Mouse (Mus musculus) CD4-positive helper T cell, adult 2 months (primary cell): ENCODE results near the gene Map7d1.

Experiments
- DNase-seq: peaks from one replicate; pipeline ENCODE4 v3.0.0-alpha.2; 2012; ENCODE audit warnings: low read depth, missing footprints, low spot score

The Map7d1 gene

DNA sequence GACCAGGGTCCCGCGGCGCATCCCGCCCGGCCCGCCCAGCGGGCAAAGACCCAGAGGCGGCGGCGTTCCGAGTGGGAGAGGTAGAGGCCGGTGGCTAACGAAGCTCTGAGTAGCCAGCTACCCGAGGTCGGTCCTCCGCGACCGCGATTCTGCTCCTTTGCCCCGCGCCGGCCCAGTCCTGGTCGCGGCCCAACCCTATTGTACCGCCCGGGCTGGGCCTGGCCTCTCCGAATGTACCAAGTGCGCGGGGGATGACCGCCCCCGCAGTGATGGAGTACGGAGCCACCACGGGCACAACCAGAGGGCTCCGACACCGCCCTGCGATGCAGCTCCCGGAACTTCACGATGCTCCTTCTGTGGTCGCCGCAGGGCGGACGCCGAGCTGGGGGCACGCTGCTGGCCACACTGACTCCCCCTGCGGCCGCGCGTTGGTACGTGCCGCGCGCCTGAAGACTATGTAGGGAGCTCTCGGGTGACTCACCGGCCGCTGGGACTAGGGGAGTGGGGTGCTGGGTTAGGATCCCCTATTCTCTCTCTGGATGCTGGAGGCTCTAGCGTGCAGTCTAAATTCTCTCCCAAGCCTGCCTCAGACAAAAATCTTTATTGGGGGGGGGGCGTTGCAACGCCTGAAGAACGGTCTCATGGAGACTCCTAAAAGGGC lies at the start of gene Map7d1:
Map7d1 (minus strand) TSS at position 213 of the 661 bp plus-strand sequence.
- peak; percentile 92 for DNase-seq

DNA sequence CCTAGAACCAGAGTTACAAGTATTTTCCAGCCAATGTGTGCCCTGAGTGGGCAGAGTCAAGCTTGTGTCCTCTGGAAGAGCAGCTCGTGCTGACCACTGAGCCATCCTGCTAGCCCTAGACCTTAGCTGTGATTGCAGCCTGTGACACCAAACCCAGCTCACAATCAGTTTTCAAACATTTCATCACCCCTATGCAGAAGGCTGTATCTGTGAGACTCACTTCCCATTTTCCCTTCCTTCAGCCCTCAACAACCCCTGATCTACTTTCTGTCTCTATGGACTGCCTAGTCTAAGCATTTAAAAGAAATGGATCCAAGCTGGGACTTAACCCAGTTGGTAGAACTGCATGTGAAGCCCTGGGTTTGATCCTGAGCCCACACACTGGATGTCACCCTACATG lies 49.3 kb upstream of the Map7d1 start:
- DNase-seq = no peak

DNA sequence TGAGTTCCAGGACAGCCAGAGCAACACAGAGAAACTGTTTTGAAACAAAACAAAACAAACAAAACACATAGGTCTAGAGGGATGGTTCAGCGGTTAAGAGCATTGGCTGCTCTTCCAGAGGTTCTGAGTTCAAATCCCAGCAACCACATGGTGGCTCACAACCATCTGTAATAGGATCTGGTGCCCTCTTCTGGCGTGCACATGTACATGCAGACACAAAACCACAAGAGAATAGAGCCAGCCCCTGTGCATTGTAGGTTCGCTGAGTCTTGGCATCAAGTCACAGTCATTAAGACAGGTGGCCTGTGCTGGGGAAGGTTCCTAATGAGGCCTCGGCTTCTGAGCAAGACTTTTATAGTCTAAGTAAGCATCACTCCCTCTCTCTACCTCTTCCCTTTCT lies 47.7 kb upstream of the Map7d1 start:
- no peak for DNase-seq

DNA sequence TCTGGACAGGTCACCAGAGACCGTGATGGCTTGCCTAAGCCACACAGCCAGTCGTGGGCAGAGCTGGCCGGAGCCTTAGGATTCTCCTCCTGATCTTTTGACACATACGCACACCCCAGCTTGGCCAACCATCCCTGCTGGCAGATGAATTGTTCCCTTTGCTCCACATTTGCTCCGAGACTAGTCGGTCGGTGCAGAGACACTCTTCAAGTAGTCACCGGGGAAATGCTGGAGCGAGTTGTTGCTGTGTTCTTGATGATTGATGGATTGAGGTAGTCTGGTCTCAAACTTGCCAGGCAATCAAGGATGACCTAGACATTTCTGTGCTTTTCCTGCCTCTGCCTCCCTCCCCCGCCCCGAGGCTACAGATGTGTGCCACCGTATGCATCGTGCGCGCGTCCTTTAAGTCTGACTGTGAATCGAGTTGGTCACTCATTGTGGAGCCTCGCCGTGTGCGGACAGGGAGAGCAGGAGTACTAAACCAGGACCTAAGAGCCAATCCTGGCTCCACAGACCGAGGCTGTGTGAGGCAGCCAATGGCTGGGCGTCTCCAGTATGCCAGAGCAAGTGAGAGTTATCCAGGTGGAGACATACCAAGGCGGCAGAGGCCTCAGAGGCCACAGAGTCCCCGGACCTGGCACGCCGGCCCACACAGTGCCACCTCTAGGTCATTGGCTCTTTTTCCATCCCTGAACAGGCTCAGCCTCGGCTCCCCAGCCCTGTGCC lies 45.6 kb upstream of the Map7d1 start:
- no peak for DNase-seq

DNA sequence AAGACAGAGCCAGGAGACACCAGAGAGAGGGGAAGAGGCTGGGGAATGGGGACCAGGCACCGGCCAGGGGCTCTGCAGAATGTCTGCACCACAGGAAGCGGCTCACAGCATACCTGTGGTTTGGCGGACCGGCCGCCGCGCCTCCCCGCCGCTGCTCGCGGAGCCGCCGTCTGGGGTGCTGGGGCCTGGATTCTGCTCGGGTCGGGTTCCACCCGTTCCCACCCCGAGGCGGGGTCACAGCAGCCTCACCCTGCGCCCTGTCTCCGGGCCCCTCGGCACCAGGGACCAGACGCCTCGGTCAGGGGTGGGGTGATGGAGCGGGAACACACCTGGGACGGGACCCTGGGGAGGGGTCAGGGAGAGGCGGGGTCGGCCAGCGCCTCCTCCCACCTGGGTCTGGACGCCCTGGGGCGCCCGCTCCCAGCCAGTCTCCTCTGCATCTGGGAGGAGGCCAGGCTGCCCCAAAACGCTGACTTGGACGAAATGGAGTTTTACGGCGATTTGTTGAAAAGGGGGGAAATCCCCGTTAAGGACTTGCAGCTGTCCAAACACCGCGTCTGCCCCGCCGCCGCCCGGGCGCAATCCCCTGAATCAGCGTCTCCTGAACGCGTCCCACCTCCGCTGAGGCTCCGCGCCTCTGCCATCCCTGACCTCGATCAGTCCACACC lies 44.9 kb upstream of the Map7d1 start:
- DNase-seq = peak; percentile 49

DNA sequence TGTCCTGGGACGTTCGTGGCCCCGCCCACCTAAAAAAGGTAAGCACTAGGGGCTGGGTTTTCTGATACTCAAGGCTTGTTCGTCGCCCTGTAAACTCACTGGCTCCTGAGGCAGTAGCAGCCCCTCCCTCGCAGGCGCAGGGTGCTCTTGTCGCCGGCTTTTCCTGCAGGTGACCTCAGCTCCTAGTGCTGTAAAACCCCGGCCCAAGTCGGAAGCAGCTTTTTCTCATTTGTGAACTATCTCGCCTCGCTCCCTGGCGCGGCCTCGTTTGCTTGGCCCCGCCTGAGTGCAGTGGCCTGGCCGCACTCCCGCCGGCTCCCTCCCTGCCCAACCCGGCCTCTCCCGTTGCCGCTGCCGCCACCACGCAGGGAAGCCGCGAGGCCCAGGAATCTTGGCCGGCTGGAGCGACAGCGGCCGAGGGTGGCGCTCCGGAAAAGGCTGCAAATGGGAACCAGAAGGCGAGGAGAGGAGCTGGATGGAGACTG lies 40.5 kb upstream of the Map7d1 start:
- DNase-seq = peak; percentile 42

DNA sequence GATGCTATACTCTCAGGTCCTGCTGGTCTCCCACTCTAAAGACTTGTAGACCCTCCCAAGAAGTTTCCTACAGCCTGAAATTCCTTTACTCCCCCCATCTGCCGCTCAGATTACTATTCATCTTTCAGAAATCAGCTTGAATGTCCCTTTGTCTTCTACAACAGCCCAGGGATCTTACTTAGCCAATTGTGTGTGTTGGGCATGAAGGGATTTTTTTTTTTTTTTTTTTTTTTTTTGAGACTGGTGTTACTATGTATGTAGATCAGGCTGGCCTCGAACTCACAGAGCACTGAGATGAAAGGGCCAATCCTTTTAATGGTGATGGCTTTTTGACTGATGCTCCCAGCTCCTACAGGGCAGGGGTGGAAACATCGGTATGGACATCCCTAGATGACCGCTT lies 39.8 kb upstream of the Map7d1 start:
- no peak for DNase-seq

DNA sequence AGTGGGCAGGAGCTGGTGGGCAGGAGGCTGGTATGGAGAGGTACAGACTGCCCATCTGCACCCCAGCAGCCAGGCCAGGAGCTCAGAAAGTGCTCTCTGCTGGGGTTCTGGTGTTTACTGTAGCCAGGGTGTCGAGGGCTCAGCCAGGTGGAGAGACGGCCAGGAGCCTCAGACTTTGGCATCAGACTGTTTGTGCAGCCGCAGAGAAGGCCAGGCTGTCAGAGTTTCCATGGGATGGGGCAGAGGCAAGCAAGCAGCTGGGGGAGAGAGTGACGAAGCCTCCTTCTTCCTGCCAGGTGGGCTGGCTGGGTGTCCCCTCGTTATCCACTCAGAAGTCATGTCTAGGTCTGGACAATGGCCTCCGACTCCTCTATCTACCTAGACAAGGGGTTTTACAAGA lies 39.0 kb upstream of the Map7d1 start:
- no peak for DNase-seq

DNA sequence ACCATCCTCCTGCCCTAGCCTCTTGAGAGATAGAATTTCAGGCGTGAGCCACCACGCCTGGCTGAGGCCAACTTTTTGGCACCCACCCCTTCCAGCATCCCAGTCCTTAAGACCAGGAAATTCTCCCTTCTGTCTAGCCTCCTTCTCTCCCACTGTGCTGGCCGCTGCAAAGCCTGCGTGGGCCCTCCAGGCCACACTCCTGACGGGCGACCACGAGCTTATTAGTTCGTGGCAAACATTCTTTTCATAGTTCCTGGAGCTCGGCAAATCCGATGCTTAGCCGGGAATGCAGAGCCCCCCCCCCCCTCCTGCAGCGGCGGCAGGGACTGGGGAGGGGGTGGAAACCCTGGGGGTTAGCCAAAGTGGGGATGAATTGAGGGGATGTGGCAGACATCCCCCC lies 35.1 kb upstream of the Map7d1 start:
- no peak for DNase-seq

DNA sequence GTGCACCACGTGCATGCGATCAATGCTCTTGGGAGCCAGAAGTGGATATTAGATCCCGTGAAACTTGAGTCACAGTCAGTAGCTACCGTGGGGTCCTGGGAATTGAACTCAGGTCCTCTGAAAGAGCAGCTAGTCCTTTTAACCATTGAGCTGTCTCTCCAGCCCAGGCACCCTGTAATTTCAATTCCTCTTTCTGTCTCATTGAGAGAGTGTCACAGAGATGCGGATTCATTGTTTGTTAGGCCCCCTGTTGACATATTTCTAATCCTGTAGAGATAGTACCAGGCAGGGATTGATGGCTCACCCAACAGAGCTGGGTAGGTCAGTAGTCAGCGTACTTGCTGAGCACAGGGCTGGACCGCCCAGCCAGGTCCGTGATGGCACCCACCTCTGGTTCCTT lies 34.2 kb upstream of the Map7d1 start:
- DNase-seq = no peak

DNA sequence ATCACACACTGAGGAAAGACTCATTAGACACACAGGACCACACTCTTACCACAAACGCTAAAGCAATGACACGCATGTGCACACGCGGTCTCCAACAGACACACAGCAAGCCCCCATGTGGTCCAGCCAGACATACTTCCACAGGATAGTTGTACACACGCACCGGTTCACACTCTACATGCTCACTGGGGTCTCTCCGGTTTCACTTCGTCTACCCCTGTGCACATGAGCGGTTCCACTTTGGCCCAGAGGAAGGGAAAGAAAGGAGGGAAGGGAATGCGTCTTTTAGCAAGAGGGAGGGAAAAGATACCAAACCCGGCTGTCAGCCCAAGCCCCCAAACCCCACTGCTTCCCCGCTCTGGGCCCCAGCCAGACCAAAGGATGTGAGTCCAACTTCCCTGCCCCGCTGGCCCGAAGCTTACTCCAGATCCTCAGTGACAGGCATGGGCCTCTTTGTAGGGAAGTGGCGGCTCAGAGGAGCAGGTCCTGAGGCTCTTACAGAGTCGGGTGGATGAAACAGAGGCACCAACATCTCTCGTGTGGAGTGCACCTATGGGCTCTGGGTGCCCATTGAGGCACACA lies 32.0 kb upstream of the Map7d1 start:
- DNase-seq = no peak

DNA sequence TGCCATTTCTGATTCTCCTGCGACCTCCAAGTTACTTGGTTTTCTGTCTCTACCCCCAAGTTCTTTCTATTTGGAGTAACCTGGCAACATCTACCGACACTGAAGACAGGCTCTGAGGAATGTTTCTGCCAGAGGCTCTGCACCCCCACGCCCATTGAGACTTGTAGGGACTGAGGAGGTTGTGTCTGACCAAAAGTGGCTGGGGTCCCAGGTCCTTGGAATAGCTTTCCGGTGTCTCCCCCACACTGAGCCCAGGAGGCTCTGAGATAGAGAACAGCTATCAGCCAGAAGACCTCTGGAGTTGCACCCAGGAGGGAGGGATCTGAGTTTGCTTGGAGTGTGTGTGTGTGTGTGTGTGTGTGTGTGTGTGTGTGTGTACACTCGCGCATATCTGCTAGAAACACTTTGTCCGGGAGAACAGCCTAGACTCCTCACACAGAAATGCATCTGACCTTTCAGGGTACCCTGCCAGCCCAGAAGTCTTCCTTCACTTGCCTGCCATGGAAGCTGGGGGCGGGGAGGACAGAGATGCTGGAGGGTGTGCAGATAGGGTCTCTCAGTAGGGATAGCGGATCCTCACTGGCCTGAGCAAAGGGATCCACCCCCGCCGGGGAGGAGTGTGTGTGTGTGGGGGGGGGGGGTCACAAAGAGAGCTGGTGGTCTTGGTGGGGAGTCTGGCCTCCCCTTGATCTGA lies 31.3 kb upstream of the Map7d1 start:
- DNase-seq = no peak

DNA sequence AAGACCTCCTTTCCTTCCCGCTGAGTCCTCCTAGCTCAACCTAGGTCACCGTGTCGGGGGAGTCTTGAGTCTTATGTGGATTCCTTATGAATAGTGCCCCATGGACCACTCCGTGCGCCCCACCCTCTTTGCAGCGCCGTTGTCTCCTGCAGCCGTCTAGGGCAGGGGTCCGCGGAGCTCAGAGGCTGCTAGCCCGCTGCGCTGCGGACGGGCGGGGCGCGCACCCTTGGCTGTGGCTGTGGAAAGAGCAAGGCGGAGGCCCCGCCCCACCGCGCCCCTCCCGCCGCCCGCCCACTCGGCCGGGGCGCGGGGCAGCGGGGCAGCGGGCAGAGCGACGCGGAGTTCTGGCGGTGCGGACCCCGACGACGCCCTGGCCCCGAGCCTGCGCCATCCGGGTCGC lies 30.3 kb upstream of the Map7d1 start, which contains the start of gene Col8a2:
Col8a2 (plus strand) TSS at position 302 of the 400 bp plus-strand sequence.
- DNase-seq = no peak

DNA sequence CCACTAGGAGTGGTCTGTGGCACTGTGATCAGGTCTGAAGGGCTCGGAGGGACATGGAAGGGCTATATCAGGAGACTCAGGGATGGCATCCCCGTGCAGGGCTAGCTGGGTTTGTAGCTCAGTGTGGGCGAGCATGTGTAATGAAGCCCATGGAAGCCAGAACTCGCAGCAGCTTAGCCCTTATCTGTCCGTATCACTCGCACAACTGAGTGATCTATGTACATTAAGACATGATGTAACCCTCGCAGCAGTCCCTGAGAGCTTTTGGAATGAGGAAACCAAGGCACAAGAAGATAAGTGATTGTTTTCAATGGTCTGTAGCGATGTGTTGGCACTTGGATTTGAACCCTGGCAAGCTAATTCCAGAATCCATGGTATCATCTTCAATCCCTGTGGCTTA lies 27.4 kb upstream of the Map7d1 start:
- DNase-seq = no peak

DNA sequence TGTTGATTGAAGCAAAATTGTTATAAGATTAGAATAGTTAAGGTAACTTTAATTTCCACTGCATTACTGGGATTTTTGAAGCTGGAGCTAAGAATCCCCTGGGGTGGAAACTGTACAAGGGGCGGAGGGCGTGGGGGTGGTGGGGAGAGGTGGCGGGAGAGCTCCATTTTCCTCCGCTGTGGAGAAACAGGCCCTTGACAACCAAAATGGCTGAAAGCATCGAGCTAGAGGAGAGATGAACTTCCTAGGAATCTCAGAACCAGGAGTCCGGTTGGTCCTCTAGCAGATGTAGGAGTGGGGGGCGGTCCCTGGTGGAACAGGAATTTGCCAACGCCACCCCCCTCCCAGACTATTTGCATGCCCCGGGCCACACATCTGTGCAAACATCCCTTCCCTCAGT lies 25.6 kb upstream of the Map7d1 start:
- no peak for DNase-seq

DNA sequence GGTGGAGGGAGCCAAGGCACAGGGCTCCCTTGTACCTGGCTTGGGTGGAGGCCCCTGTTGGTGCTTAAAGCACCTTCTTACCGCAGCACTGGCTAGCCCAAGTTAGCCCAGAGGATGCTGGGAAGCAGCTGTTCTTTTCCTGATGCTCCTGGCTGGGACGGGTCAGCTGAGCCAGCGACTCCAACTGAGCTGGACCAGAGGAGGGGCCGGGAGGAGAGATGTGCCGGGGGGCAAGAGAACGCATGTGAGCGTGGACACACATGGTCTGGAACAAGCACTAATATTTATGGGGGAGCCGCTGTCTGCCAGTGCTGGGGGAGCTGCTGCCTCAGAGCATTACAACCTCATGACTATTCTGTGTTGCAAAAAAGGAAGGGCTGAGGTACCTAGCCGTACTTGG lies 22.8 kb upstream of the Map7d1 start:
- no peak for DNase-seq

DNA sequence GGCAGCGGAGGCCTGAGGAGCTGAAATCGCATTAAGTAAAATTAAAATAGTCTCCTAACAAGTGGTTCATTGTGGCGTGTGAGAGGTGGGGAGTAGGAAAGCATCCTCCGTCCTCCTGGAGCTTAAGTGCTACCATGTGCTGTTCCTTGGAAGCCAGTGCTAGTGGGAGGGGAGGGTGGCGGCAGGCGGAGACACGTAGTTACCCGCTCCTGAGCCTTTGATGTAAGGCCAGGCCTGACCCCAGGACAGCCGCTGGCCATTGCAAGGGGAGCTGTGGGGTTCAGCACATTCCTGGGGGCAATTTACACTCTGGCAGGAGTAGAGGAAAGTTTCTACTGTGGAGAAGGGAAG lies 22.4 kb upstream of the Map7d1 start:
- DNase-seq = no peak

DNA sequence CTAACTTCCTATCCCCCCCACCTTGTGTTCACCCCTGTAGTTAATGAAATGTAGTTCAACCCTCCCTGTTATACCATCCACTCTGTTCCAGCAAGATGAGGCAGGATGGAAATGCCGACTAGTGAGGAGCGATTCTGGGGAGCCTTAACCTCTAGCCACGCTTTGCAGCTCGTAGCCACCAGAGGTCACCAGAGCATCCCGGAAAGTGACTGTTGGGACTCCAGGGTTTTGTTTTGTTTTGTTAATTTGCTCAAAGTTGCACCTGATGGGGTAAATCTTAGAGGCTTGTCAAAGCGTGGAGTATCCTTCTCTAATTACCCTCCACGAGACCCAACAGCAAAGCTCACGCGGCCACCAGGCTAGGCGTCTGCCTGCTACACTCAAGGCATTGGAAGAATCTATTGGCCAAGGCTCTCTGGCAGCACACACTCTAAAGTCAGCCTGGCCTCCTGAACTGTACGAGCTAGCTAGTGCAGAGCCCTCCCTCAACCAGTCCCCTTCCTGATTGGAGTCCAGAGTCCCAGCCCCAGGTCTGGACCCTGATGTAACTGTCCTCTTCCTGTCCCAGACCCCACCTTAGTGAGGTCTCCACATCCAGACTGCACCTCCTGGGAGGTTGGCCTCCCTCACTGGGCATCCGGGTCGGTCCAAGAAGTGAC lies 21.9 kb upstream of the Map7d1 start:
- DNase-seq = peak; percentile 66

DNA sequence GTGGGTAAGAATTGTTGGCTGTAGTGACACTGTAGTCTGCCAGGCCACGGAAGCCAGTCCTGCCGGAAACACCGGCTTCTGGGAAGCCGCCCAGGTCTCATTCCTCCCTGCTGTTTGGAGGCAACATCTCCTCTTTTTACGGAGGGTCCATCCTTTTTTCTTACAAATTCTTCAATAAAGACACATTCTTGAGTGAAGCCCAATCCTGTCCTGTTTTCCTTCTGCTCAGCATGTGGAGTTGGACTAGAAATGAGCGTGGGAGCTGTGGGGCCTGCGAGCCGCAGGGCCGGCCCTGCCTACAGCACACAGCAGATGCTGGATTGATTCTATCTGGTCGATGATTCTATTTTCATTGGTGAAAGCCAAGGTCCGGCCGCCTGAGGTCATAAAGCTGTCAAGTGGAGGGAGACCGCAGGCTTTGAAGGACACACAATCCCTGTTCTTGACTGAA lies 19.6 kb upstream of the Map7d1 start:
- no peak for DNase-seq

DNA sequence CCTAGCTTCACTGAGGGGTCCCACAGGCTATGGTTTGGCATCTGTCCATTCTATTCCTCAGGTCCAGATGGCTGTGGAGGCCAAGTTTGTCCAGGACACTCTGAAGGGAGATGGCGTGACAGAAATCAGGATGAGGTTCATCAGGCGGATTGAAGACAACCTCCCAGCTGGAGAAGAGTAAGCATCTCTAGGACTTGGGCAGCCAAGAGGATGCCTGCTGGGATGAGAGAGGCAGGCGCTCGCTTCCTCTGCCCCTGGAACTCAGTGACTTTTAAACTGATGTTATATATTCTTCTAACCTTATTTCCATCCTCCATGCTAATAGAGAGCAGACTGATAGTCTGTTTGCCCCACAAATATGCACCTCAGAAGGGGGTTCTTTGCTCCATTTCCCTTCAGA lies 18.9 kb upstream of the Map7d1 start:
- DNase-seq = no peak

DNA sequence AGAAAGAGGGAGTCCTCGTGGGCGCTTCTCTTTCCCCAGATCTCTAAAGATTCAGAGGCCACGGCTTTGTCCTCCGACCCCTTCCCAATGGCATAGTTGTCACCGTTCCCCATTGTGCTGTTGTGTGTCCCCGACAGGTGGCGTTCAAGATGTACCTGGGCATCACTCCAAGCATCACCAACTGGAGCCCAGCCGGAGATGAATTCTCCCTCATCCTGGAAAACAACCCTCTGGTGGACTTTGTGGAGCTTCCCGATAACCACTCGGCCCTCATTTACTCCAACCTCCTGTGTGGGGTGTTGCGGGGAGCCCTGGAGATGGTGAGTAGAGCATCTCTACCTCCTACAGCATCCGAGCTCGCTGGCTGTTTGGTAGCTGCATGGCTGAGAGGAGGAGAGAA lies 17.6 kb upstream of the Map7d1 start:
- no peak for DNase-seq
